Mouse (Mus musculus) intestine, embryonic 14.5 days (tissue): ENCODE results near the gene Lgals12. TPM values are rescaled to one million over a fixed set of nuclear protein-coding genes. Genes with fewer than 3 reads are reported as not detected.

Experiments
- ATAC-seq: fragments of 200-750 bp; cut with Nextera tagmentation; replicated peaks from 2 replicates; pipeline ENCODE4 v1.8.0; 2017; ENCODE audit warnings: low read depth, moderate number of reproducible peaks, moderate TSS enrichment, moderate library complexity; ENCODE audit not compliant: low FRiP score, low TSS enrichment
- DNase-seq: peaks from one replicate; pipeline ENCODE4 v3.0.0-alpha.2; 2018; ENCODE audit warnings: low spot score
- H3K27ac ChIP-seq: fragments of 300-500 bp; sonication (generic); 2 replicates; pipeline ENCODE4 v1.5.1; 2014; ENCODE audit warnings: low read depth, mild to moderate bottlenecking, control low read depth
- H3K27me3 ChIP-seq: fragments of 300-500 bp; sonication (generic); replicated peaks from 2 replicates; pipeline ENCODE4 v1.6.1; 2014; ENCODE audit warnings: low read length, control low read depth; ENCODE audit not compliant: control insufficient read depth, insufficient read depth
- H3K36me3 ChIP-seq: fragments of 300-500 bp; sonication (generic); 2 replicates; pipeline ENCODE4 v1.6.1; 2014; ENCODE audit warnings: low read length, control low read depth; ENCODE audit not compliant: control insufficient read depth, insufficient read depth
- H3K4me1 ChIP-seq: fragments of 300-500 bp; sonication (generic); replicated peaks from 2 replicates; pipeline ENCODE4 v1.6.1; 2014; ENCODE audit warnings: low read length, control low read depth, mixed read lengths; ENCODE audit not compliant: control insufficient read depth, insufficient read depth
- H3K4me2 ChIP-seq: fragments of 300-500 bp; sonication (generic); 2 replicates; pipeline ENCODE4 v1.6.1; 2014; ENCODE audit warnings: low read length
- H3K4me3 ChIP-seq: fragments of 300-500 bp; sonication (generic); 2 replicates; pipeline ENCODE4 v1.5.1; 2014; ENCODE audit warnings: low read depth, low read length, control low read depth, mixed read lengths
- H3K9ac ChIP-seq: fragments of 300-500 bp; sonication (generic); 2 replicates; pipeline ENCODE4 v1.6.1; 2014; ENCODE audit warnings: mild to moderate bottlenecking, low read length
- H3K9me3 ChIP-seq: fragments of 300-500 bp; sonication (generic); 2 replicates; pipeline ENCODE4 v1.6.1; 2016; ENCODE audit warnings: low read length, control low read depth; ENCODE audit not compliant: control insufficient read depth
- WGBS: fragments of 180-500 bp; shearing (Covaris S2); extraction: QIAGEN DNeasy Blood & Tissue Kit; methylation state at CpG from one replicate; pipeline ENCODE4 v1.1.7; 2014; 5-methylcytosine and 5-hydroxymethylcytosine counted together
- polyA plus RNA-seq: library from polyadenylated mRNA; unstranded; fragments of >200 nt; fragmentation: Nextera tagmentation; extraction: Ambion mirVana; gene quantifications from 2 replicates; pipeline ENCODE4 v1.2.1, GENCODE M21; 2014

The Lgals12 gene
- 0.88 and 0.93 TPM in 2 replicates for polyA plus RNA-seq

- H3K9ac ChIP-seq, result peak within 1 kb of the TSS; percentile 22; the same call in 1 of the 2 replicates
- 8% methylated on average over 15 of the region's 15 CpGs for WGBS
These were observed at the start of gene Lgals12 for GRCm38 (mm10) chr19:7606801-7607689. Lgals12 (minus strand) TSS chr19:7607193.

GRCm38 (mm10) chr19:7648913-7649666, 42.1 kb upstream of the Lgals12 start:
- ATAC-seq (no peak), DNase-seq (no peak)
- Histone ChIP-seq H3K4me1 (no peaks in the 10 kb centered on the region), H3K36me3 (no peaks in the 10 kb centered on the region), H3K27me3 (no peaks in the 10 kb centered on the region), H3K9ac (no peak overlapping the region), H3K27ac (no peak overlapping the region), H3K9me3 (no peaks in the 10 kb centered on the region), H3K4me3 (no peak overlapping the region), H3K4me2 (no peak overlapping the region)
- WGBS, result 81% methylated on average over 8 of the region's 8 CpGs

More at GRCm38 (mm10) chr19:7606801-7607689, at the start of gene Lgals12:
- Histone ChIP-seq H3K4me1 (peaks cover 14% of the 10 kb centered on the region), H3K4me3 (peak within 1 kb of the TSS; percentile 25), H3K4me2 (peak within 1 kb of the TSS; percentile 61), H3K9me3 (no peaks in the 10 kb centered on the region), H3K27ac (0 out of 2 replicates have a peak within 1 kb of the TSS, but pooled peaks have one; percentile 22), H3K27me3 (no peaks in the 10 kb centered on the region), H3K36me3 (no peaks in the 10 kb centered on the region)
- ATAC-seq, result peak; percentile 32; the same call in 1 of the 2 replicates
- DNase-seq, result peak; percentile 70

- Histone ChIP-seq H3K4me3 (no peak overlapping the region), H3K9me3 (no peaks in the 10 kb centered on the region), H3K36me3 (no peaks in the 10 kb centered on the region), H3K27ac (no peak overlapping the region), H3K4me2 (no peak overlapping the region), H3K27me3 (no peaks in the 10 kb centered on the region), H3K9ac (no peak overlapping the region), H3K4me1 (no peaks in the 10 kb centered on the region)
- DNase-seq (no peak), ATAC-seq (no peak)
- 72% methylated on average over 1 of the region's 1 CpGs for WGBS
These were observed 26.8 kb upstream of the Lgals12 start for GRCm38 (mm10) chr19:7633786-7634185.

- H3K4me1 ChIP-seq, result no peaks in the 10 kb centered on the region
- H3K4me2 ChIP-seq, result no peak overlapping the region
- H3K4me3 ChIP-seq, result no peak overlapping the region
- no peaks in the 10 kb centered on the region for H3K27me3 ChIP-seq
- ATAC-seq (no peak), DNase-seq (no peak)
- H3K9me3 ChIP-seq, result no peaks in the 10 kb centered on the region
- no peak overlapping the region for H3K27ac ChIP-seq
- H3K36me3 ChIP-seq, result no peaks in the 10 kb centered on the region
- no peak overlapping the region for H3K9ac ChIP-seq
These were observed 26.0 kb upstream of the Lgals12 start for GRCm38 (mm10) chr19:7633021-7633420.

- no peaks in the 10 kb centered on the region for H3K4me1 ChIP-seq
- no peak overlapping the region for H3K9ac ChIP-seq
- H3K27me3 ChIP-seq, result 0 out of 2 replicates have a peak, but pooled peaks cover 3% of the 10 kb centered on the region
- ATAC-seq, result no peak
- no peaks in the 10 kb centered on the region for H3K9me3 ChIP-seq
- DNase-seq, result peak; percentile 76
- no peak overlapping the region for H3K4me3 ChIP-seq
- WGBS, result 45% methylated on average over 7 of the region's 7 CpGs
- no peak overlapping the region for H3K4me2 ChIP-seq
- H3K27ac ChIP-seq, result no peak overlapping the region
- no peaks in the 10 kb centered on the region for H3K36me3 ChIP-seq
These were observed 10.7 kb upstream of the Lgals12 start for GRCm38 (mm10) chr19:7617696-7618095.

- H3K9me3 ChIP-seq, result no peaks in the 10 kb centered on the region
- 62% methylated on average over 3 of the region's 3 CpGs for WGBS
- H3K36me3 ChIP-seq, result no peaks in the 10 kb centered on the region
- no peaks in the 10 kb centered on the region for H3K4me1 ChIP-seq
- 0 out of 2 replicates have a peak, but pooled peaks cover 3% of the 10 kb centered on the region for H3K27me3 ChIP-seq
- no peak overlapping the region for H3K4me3 ChIP-seq
- no peak overlapping the region for H3K4me2 ChIP-seq
- H3K9ac ChIP-seq, result no peak overlapping the region
- no peak for DNase-seq
- H3K27ac ChIP-seq, result no peak overlapping the region
- no peak for ATAC-seq
These were observed 10.1 kb upstream of the Lgals12 start for GRCm38 (mm10) chr19:7617085-7617484.

- Histone ChIP-seq H3K9me3 (no peaks in the 10 kb centered on the region), H3K27ac (no peak overlapping the region), H3K4me3 (no peak overlapping the region), H3K4me2 (no peak overlapping the region), H3K36me3 (no peaks in the 10 kb centered on the region), H3K27me3 (0 out of 2 replicates have a peak, but pooled peaks cover 3% of the 10 kb centered on the region), H3K4me1 (0 out of 2 replicates have a peak, but pooled peaks cover 4% of the 10 kb centered on the region), H3K9ac (no peak overlapping the region)
- no peak for ATAC-seq
- WGBS, result 74% methylated on average over 5 of the region's 5 CpGs
- DNase-seq, result no peak
These were observed 9.4 kb upstream of the Lgals12 start for GRCm38 (mm10) chr19:7616231-7616930.

- Histone ChIP-seq H3K4me2 (no peak overlapping the region), H3K27ac (no peak overlapping the region), H3K4me3 (no peak overlapping the region), H3K36me3 (no peaks in the 10 kb centered on the region), H3K9ac (no peak overlapping the region), H3K9me3 (no peaks in the 10 kb centered on the region), H3K27me3 (0 out of 2 replicates have a peak, but pooled peaks cover 3% of the 10 kb centered on the region), H3K4me1 (0 out of 2 replicates have a peak, but pooled peaks cover 4% of the 10 kb centered on the region)
- WGBS, result 87% methylated on average over 7 of the region's 7 CpGs
- DNase-seq (peak; percentile 50), ATAC-seq (no peak)
These were observed 6.2 kb upstream of the Lgals12 start for GRCm38 (mm10) chr19:7613151-7613550.
